Mouse (Mus musculus) cortical plate, adult 2 months (tissue): Measurements from ENCODE around the gene Snrnp35.

ENCODE experiments used
- CTCF ChIP-seq: fragments of 200-500 bp; IDR thresholded peaks from 2 replicates; pipeline ENCODE4 v1.5.1; 2011; ENCODE audit warnings: mild to moderate bottlenecking, control low read depth, low read length; ENCODE audit not compliant: insufficient read depth; ENCODE audit errors: extremely low read depth
- POLR2A ChIP-seq: fragments of 200-500 bp; IDR thresholded peaks from 2 replicates; pipeline ENCODE4 v1.6.1; 2011; ENCODE audit warnings: mild to moderate bottlenecking, low read length, control low read depth; ENCODE audit not compliant: insufficient read depth; ENCODE audit errors: extremely low read depth

DNA sequence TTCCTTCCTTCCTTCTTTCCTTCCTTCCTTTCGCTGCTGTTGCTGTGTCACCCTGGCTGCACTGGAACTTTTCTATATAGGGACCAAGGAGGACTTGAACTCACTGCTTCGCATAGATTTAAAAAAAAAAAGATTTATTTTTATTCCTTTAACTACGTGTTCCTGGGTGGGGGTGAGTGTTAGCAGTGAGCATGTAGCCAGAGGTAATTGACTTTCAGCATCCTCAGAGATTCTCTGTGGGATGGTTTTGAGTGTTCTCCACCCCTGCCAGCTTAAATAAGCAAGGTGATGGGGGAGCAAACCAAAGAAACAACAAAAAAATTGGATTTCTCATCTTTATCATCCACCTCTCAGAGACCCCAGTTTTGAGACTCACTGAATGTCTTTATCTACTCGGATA lies 57.0 kb downstream of the Snrnp35 start:
- TF ChIP-seq CTCF (no peak), POLR2A (no peak)
